Mouse (Mus musculus): ENCODE data around the gene Wfdc2. TPM values are rescaled to one million over a fixed set of nuclear protein-coding genes. Genes with fewer than 3 reads are reported as not detected.
"Not testable (repeated sequence)": the region's sequence is repeated elsewhere in the genome, so short reads cannot be mapped to it uniquely, and the experiment has no call there.

Wfdc2 gene
- polyA plus RNA-seq, 1 experiment from 2014 or later: 11.1 TPM

GRCm38 (mm10) chr2:164549963-164550894 lies 12.0 kb upstream of the Wfdc2 start:
- no peaks in the 10 kb centered on the region for H3K9me3 ChIP-seq
- no peaks in the 10 kb centered on the region for H3K36me3 ChIP-seq
- H3K4me2 ChIP-seq: no peak overlapping the region
- H3K9ac ChIP-seq: peak overlapping the region; percentile 0; the same call in 1 of the 2 replicates
- H3K4me3 ChIP-seq: no peak overlapping the region
- WGBS: 17% methylated on average over 10 of the region's 10 CpGs
- H3K27me3 ChIP-seq (replicated peaks): peaks cover 18% of the 10 kb centered on the region
- no peak for ATAC-seq (ENCODE audit: extremely low read depth, insufficient number of reproducible peaks, low FRiP score, low TSS enrichment)
- no peak overlapping the region for H3K27ac ChIP-seq (replicated peaks)
- peaks cover 7% of the 10 kb centered on the region; the same call in 1 of the 2 replicates for H3K4me1 ChIP-seq

GRCm38 (mm10) chr2:164550895-164551269 lies 11.3 kb upstream of the Wfdc2 start:
- no peaks in the 10 kb centered on the region for H3K36me3 ChIP-seq
- no peak overlapping the region for H3K4me2 ChIP-seq
- H3K4me3 ChIP-seq: no peak overlapping the region
- H3K4me1 ChIP-seq: peaks cover 7% of the 10 kb centered on the region; the same call in 1 of the 2 replicates
- no peak overlapping the region for H3K9ac ChIP-seq
- no peak for ATAC-seq (ENCODE audit: extremely low read depth, insufficient number of reproducible peaks, low FRiP score, low TSS enrichment)
- H3K27ac ChIP-seq (replicated peaks): no peak overlapping the region
- H3K27me3 ChIP-seq (replicated peaks): peaks cover 18% of the 10 kb centered on the region
- 71% methylated on average over 2 of the region's 2 CpGs for WGBS
- no peaks in the 10 kb centered on the region for H3K9me3 ChIP-seq

- H3K27me3 ChIP-seq (replicated peaks): peaks cover 18% of the 10 kb centered on the region
- no peaks in the 10 kb centered on the region for H3K9me3 ChIP-seq
- no peak overlapping the region for H3K27ac ChIP-seq (replicated peaks)
- ATAC-seq (ENCODE audit: extremely low read depth, insufficient number of reproducible peaks, low FRiP score, low TSS enrichment): no peak
- no peak overlapping the region for H3K4me3 ChIP-seq
- WGBS: 81% methylated on average over 9 of the region's 9 CpGs
- peaks cover 7% of the 10 kb centered on the region; the same call in 1 of the 2 replicates for H3K4me1 ChIP-seq
- no peak overlapping the region for H3K4me2 ChIP-seq
- no peak overlapping the region for H3K9ac ChIP-seq
- H3K36me3 ChIP-seq: no peaks in the 10 kb centered on the region
These were observed 10.7 kb upstream of the Wfdc2 start for GRCm38 (mm10) chr2:164551502-164551901.

GRCm38 (mm10) chr2:164558426-164558825 lies 3.8 kb upstream of the Wfdc2 start:
- Histone ChIP-seq H3K4me2 (no peak overlapping the region), H3K4me3 (no peak overlapping the region), H3K27ac (replicated peaks) (no peak overlapping the region), H3K4me1 (peaks cover 16% of the 10 kb centered on the region), H3K9ac (no peak overlapping the region), H3K27me3 (replicated peaks) (peaks cover 32% of the 10 kb centered on the region), H3K36me3 (no peaks in the 10 kb centered on the region), H3K9me3 (no peaks in the 10 kb centered on the region)
- no peak for ATAC-seq (ENCODE audit: extremely low read depth, insufficient number of reproducible peaks, low FRiP score, low TSS enrichment)
- WGBS: 80% methylated on average over 8 of the region's 8 CpGs

GRCm38 (mm10) chr2:164558991-164559645 lies 3.1 kb upstream of the Wfdc2 start:
- 0 out of 2 replicates have a peak, but pooled peaks have one; percentile 37 for ATAC-seq (ENCODE audit: extremely low read depth, insufficient number of reproducible peaks, low FRiP score, low TSS enrichment)
- peaks cover 37% of the 10 kb centered on the region for H3K27me3 ChIP-seq (replicated peaks)
- H3K36me3 ChIP-seq: no peaks in the 10 kb centered on the region
- no peak overlapping the region for H3K4me3 ChIP-seq
- peaks cover 21% of the 10 kb centered on the region for H3K4me1 ChIP-seq
- H3K9me3 ChIP-seq: no peaks in the 10 kb centered on the region
- H3K9ac ChIP-seq: no peak overlapping the region
- no peak overlapping the region for H3K27ac ChIP-seq (replicated peaks)
- WGBS: 36% methylated on average over 16 of the region's 16 CpGs
- peak overlapping the region; percentile 16; the same call in 1 of the 2 replicates for H3K4me2 ChIP-seq

GRCm38 (mm10) chr2:164560106-164560505 lies 2.1 kb upstream of the Wfdc2 start:
- no peak for ATAC-seq (ENCODE audit: extremely low read depth, insufficient number of reproducible peaks, low FRiP score, low TSS enrichment)
- peaks cover 47% of the 10 kb centered on the region for H3K27me3 ChIP-seq (replicated peaks)
- no peak overlapping the region for H3K4me3 ChIP-seq
- no peak overlapping the region for H3K27ac ChIP-seq (replicated peaks)
- 81% methylated on average over 8 of the region's 8 CpGs for WGBS
- H3K4me1 ChIP-seq: peaks cover 22% of the 10 kb centered on the region
- H3K4me2 ChIP-seq: no peak overlapping the region
- H3K9me3 ChIP-seq: no peaks in the 10 kb centered on the region
- H3K36me3 ChIP-seq: no peaks in the 10 kb centered on the region
- H3K9ac ChIP-seq: no peak overlapping the region

GRCm38 (mm10) chr2:164563339-164564038 lies 1.3 kb downstream of the Wfdc2 start:
- Histone ChIP-seq H3K27me3 (replicated peaks) (peaks cover 46% of the 10 kb centered on the region), H3K36me3 (no peaks in the 10 kb centered on the region), H3K27ac (replicated peaks) (no peak overlapping the region), H3K4me1 (peaks cover 22% of the 10 kb centered on the region), H3K4me3 (peak overlapping the region; percentile 59), H3K9me3 (no peaks in the 10 kb centered on the region), H3K4me2 (peak overlapping the region; percentile 90), H3K9ac (peak overlapping the region; percentile 82)
- ATAC-seq (ENCODE audit: extremely low read depth, insufficient number of reproducible peaks, low FRiP score, low TSS enrichment): peak; percentile 16; the same call in 1 of the 2 replicates
- under 1% methylated on average over 32 of the region's 32 CpGs for WGBS

- Histone ChIP-seq H3K9ac (no peak overlapping the region), H3K4me1 (peaks cover 18% of the 10 kb centered on the region), H3K36me3 (no peaks in the 10 kb centered on the region), H3K4me2 (no peak overlapping the region), H3K27ac (replicated peaks) (no peak overlapping the region), H3K27me3 (replicated peaks) (peaks cover 46% of the 10 kb centered on the region), H3K9me3 (no peaks in the 10 kb centered on the region), H3K4me3 (no peak overlapping the region)
- no peak for ATAC-seq (ENCODE audit: extremely low read depth, insufficient number of reproducible peaks, low FRiP score, low TSS enrichment)
- 65% methylated on average over 5 of the region's 5 CpGs for WGBS
These were observed 2.1 kb downstream of the Wfdc2 start for GRCm38 (mm10) chr2:164564346-164564745.

- H3K9ac ChIP-seq: no peak overlapping the region
- no peak overlapping the region for H3K4me2 ChIP-seq
- H3K4me1 ChIP-seq: peaks cover 18% of the 10 kb centered on the region
- ATAC-seq (ENCODE audit: extremely low read depth, insufficient number of reproducible peaks, low FRiP score, low TSS enrichment): no peak
- H3K4me3 ChIP-seq: no peak overlapping the region
- H3K36me3 ChIP-seq: no peaks in the 10 kb centered on the region
- 68% methylated on average over 2 of the region's 2 CpGs for WGBS
- H3K27me3 ChIP-seq (replicated peaks): peaks cover 33% of the 10 kb centered on the region
- no peaks in the 10 kb centered on the region for H3K9me3 ChIP-seq
- H3K27ac ChIP-seq (replicated peaks): no peak overlapping the region
These were observed 4.8 kb downstream of the Wfdc2 start for GRCm38 (mm10) chr2:164566997-164567396.

GRCm38 (mm10) chr2:164567460-164567859 lies 5.2 kb downstream of the Wfdc2 start:
- Histone ChIP-seq H3K4me1 (peaks cover 16% of the 10 kb centered on the region), H3K9me3 (no peaks in the 10 kb centered on the region), H3K27ac (replicated peaks) (no peak overlapping the region), H3K27me3 (replicated peaks) (peaks cover 29% of the 10 kb centered on the region), H3K36me3 (no peaks in the 10 kb centered on the region), H3K4me2 (no peak overlapping the region), H3K4me3 (no peak overlapping the region), H3K9ac (no peak overlapping the region)
- 78% methylated on average over 5 of the region's 5 CpGs for WGBS
- no peak for ATAC-seq (ENCODE audit: extremely low read depth, insufficient number of reproducible peaks, low FRiP score, low TSS enrichment)

GRCm38 (mm10) chr2:164573359-164573758 lies 11.1 kb downstream of the Wfdc2 start, which contains the start of gene Spint3:
TSS of gene Spint3 (minus strand) at chr2:164573459.
- H3K27ac ChIP-seq (replicated peaks); H3K9me3 ChIP-seq; H3K4me2 ChIP-seq; H3K27me3 ChIP-seq (replicated peaks); H3K4me3 ChIP-seq; ATAC-seq (ENCODE audit: extremely low read depth, insufficient number of reproducible peaks, low FRiP score, low TSS enrichment); H3K9ac ChIP-seq; H3K36me3 ChIP-seq; H3K4me1 ChIP-seq: not testable (repeated sequence)
- 71% methylated on average over 6 of the region's 6 CpGs for WGBS
